Mouse (Mus musculus) granulocyte monocyte progenitor cell, adult 5-6 weeks (primary cell): ENCODE measurements around the gene Uvrag. TPM values are rescaled to one million over a fixed set of nuclear protein-coding genes. Genes with fewer than 3 reads are reported as not detected.

ENCODE experiments used
- ATAC-seq: replicated peaks from 2 replicates; pipeline ENCODE4 v1.8.0; 2016; ENCODE audit warnings: mild to moderate bottlenecking, moderate TSS enrichment, inconsistent platforms; ENCODE audit not compliant: poor library complexity, severe bottlenecking
- total RNA-seq, 2 experiments: library from RNA; stranded (forward) in 1 of 2; stranded (reverse) in 1 of 2; fragments of 200-712, 200-1000 nt in 1 of 2; fragments of >200 nt in 1 of 2; fragmentation: Nextera tagmentation in 1 of 2; gene quantifications; 2 replicates each; pipeline ENCODE4 v1.2.3; 2014 to 2017

Gene Uvrag
- total RNA-seq, 2 experiments from 2014 or later = 31.0 to 38.7 TPM

DNA sequence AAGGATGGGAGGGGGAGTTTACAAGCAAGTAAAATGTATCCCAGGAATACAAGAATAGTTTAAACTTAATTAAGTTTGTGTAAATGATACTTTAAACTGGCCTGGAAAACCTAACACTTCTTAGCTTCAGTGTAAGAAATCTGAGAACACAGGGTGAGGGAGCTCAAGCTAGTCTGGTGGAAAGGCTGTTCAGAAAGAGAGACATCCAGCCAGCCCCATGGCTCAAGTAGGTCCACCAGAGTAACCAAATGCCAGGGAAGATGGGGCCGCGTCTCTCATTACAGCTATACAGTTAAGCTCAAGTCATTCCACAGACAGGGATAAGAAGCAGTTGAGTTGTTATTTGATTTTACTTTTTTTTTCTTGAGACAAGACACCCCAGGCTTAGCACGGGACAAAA, 107.6 kb downstream of the Uvrag start:
- ATAC-seq = no peak

DNA sequence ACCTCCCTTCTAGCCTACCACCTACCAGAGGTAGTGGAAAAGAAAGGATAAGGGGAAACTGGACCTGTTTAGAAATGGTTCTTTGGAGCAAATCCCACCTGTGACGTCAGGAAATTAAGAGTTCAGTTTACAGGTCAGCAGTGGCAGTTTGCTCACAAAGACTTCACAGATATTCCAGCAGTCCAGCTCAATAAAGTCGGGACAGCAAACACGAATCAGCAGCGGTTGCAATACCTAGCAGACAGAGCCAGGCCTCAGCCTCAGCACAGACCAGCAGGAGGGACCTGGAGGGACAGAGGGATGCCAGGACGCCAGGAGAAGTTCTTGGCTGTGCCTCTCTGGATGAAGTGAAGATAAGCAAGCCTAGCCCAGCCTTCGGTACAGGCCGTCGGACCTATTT, 108.9 kb downstream of the Uvrag start:
- ATAC-seq = no peak

DNA sequence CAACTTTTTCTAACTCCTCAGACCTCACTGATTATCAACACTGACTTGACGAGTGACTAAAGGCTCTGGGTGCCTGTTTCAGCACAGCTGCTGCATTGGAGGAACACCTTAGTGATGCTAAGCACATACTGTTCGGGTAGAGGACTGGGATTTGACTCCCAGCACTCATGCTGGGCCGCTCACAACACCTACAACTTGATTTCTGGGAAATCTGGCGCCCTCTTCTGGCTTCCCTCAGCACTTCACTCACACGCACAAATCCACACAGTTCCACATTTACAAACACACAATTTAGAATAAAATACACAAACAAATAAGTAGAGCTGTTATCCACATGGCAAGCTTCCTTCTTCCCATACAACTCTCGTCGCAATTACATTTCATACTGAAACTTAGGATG, 112.8 kb downstream of the Uvrag start:
- ATAC-seq = 0 out of 2 replicates have a peak, but pooled peaks have one; percentile 20

DNA sequence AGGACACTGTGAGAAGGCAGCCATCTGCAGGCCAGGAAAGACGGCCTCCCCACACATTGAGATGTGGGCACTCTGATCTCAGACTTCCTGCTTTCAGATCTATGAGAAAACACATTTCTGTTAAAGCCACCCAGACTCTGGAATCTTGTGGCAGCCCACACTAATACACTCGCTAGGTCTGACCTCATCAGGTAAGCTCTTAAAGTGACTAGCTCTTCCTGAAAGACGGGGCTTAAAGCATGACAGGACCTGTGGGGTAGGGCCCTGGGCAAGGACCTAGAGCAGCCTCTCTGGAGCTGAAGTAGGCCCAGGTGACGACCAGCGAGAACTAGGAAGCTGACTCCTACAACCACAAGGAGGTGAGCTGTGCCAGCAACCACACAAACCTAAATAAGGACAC, 113.8 kb downstream of the Uvrag start:
- peak; percentile 55 for ATAC-seq

DNA sequence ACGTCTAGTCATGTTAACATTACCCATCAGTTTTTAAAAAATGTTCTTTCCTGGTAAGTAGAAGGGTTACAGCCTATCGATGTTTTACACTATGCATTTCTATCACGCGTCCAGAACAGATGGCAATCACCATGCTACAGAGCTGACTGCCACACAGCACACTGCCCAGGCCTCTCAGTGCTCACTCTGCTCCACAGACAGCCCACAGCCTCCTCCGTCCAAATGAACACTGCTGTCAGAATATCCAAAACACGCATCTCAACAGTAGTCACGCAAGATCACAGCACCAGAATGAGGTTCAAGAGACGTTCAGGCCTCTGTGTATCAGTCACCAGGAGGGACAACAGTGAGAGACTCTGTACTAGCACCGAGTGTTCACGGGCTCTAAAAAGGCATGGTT, 115.0 kb downstream of the Uvrag start:
- ATAC-seq = no peak

DNA sequence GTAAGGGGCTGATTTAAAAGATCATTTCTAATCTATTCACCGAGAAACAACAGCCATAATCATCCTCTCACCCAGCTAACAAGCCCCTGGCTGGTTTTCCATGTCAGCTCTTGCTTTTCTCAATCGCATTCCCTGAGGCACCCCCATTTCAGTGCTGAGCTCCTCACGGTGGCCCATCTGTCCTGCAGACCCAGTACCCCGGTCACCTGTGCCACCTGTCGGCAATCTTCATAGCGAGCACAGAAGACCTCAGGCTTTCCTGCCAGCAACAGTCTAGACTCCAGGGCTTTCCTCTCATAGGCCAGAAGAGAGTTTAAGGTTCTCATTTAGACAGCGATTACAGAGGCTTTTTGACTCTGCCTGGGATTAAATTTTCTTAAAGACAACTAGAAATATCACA, 115.7 kb downstream of the Uvrag start:
- ATAC-seq = no peak

DNA sequence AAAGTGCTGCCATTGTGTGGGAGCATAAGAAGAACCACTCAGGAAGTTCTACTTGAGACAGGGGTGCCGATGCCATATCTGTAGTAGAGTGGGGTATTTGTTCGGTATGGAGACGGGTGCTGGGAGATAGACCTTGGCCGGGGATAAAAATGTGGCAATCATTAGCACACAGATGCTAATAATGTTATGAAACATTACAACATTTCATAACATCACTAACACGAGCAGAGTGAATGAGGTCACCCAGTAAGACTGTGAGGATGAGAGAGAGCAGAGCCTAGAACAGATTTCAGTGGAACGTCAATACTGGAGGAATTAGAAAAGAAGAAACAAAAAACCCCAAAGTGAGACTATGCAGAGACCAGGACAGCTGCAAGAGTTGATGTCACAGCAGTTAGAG, 116.2 kb downstream of the Uvrag start:
- ATAC-seq = peak; percentile 59

DNA sequence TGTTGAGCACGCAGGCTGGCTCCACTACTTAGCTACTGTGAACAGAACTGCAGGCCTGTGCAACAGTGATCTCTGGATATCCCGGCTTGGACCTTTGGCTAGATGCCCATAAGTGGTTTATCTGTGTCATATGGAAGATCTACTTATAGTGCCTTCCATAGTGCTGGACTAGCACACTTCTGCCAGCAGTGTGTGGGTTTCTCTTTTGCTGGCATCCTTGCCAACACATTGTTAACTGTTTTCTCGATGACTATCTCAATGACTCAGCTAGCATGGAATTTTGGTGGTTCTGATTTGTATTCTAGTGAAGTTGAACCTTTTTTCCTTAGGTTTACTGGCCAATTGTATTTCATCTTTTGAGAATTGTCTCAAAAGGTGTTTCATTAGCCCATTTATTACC, 117.0 kb downstream of the Uvrag start:
- ATAC-seq = no peak

DNA sequence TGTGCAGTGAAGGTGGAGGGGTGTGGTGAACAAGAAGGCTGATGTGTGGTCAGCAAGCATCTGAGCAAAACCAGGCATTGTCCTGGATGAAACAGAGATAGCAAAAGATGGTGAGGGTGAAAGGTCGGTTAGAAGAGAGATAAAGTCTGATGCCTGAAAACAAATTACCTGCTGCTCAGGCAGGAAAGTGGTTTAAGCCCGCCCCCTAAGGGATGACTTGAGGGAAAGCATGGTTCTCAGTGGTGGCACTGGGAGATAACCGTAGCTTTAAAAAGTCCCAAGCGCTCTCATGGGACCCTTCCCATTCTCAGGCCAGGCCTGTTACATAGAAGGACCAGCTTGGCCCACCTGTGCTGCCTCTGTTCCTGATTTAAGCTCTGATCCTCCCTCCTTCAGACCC, 119.7 kb downstream of the Uvrag start:
- no peak for ATAC-seq

DNA sequence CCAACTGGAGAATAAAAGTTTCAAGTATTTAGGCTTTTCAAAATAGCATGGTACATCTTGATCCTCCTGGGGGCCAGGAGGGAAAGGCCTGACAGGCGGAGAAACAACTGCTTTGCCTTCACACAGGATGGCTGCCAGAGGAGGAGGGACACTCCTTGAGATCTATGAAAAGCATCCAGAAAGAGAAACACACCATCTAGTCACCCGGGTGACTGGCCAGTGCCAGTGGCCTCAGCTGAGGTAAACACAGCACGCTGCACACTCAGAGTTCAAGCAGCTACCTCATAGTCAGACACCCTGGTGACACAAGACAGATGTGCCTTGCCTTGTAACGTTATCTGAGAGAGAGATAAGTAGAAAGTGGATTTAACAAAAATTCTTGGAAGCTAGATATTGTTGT, 120.6 kb downstream of the Uvrag start:
- ATAC-seq = no peak

DNA sequence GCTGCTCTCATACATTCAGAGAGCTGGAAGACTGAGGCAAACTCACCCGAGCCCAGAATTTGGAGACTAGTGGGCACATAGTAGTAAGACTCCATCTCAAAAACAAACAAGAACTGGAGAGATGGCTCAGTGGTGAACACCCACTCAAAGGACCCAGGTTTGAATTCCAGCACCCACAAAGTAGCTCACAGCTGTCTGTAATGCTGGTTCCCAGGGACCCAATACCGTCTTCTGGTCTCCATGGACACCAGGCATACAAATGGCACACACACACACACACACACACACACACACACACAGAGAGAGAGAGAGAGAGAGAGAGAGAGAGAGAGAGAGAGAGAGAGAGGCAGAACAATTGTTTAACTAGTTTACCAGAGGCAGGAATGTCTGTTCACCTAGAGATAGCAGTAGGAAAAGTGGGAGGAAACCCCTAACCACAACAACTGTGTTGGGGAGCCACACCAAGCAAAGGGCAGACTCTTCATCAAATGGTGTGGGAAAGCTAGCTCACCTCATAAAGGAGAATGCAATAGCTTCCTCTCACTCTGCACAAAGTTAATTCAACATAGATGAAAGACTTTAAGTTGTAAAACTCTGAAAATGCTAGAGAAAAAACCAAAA, 123.6 kb downstream of the Uvrag start:
- no peak for ATAC-seq

DNA sequence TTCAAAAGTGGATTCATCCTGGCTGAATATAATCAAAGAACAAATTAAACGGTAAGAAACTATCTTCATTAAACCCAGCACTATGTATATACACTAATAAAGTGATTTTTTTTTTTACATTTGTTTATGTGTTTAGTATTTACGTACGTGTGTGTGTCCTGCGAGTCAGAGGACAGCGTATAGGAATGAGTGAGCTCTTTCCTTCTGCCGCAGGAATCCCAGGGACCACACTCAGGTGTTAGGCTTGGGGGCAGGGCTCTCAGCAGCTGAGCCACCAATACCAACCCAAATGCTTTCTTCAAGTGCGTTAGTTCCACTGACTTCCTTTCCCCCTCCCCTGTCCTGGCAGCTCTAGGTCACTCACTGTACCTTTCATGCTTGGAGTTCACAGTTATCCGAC, 125.0 kb downstream of the Uvrag start:
- no peak for ATAC-seq

DNA sequence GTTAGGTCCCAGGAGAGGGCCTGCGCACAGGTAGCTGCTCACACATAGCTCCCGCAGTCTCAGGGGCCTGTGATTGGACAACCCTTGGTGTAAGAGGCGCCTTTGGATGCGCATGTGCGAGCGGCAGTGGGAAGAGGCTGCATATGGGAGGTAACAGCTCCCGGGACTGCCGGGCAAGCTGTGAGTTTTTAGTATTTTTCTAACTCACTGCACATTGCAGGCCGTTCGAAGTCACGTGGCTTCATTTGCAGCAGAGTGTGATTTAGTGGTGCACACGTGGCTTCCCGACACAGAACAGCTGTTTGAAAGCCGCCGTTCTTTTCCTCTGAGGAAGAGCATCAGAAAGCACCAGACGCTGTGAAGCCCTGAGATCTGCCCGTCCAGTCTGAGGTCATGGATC, 125.5 kb downstream of the Uvrag start:
- ATAC-seq = no peak

DNA sequence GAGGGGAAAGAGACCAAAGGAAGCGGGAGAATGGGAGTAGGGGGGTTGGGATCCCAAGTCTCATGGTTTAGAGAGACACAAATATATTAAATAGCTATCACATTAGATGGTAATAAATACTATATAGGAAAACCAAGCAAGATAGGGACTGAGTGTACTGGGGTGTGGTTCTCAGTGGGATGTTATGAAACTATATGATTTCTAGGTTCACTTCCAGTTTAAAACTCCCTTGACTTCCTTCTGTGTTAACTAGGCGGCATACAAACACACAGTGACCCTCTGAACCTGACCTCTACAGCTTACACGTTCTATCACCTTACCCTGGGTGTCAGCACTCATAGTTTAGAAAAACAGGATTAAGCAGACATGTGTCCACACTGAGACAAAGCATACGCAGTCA, 126.3 kb downstream of the Uvrag start:
- ATAC-seq = no peak

DNA sequence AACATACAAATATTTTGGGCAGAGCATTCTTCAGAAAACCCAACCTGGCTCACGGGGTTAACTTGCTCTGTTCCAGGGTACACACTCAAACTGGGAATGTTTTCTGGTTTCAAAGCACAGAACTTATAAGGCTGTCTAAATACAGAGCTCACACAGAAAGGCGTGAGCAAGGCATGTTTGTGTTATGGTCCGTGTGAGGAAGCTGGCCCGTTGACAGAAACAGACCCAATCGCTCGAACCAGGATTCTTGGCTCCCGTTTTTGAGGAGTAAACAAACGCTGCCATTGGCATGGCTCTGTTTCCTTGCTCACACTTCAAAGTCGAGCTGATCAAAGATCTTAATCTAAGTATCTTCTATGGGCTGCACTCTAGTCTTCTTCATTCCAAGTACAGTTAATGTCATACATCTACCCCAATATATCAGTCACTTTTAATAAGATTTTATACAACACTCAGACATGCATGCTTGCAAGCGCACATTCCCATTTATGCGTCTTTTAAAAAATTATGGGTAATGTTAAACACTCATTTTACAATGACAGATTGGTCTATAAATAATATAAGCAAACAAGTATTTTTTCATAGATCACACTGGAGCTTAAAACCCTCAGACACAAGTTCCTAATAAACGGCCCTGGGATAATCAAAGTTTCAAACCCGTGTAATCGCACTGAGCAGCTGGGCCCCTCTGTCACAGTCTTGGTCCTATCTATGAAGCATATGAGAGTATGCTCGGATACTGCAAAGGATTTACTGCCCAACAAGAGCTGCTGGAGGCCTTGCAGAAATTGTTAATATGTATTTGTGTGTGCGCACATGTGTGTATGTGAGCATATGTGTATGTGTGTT, 133.2 kb downstream of the Uvrag start:
- ATAC-seq = no peak

DNA sequence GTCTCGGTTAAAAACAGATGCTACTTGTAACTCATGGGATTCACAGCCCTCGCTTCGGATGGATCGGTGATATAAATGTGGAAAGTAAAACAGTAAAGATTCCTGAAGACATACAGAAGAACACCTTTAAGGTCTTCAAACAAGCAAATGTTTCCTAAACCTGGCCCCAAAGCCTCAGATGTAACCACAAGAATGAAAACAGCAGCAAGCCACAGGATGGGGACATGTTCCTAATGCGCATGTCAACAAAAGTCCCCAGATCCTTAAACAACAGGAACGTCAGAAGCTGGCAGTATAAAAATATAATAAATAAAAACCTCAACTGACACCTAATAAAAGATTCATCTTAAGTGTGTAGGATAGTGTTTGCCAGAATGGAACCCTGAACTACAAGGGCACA, 137.7 kb downstream of the Uvrag start:
- ATAC-seq = no peak

DNA sequence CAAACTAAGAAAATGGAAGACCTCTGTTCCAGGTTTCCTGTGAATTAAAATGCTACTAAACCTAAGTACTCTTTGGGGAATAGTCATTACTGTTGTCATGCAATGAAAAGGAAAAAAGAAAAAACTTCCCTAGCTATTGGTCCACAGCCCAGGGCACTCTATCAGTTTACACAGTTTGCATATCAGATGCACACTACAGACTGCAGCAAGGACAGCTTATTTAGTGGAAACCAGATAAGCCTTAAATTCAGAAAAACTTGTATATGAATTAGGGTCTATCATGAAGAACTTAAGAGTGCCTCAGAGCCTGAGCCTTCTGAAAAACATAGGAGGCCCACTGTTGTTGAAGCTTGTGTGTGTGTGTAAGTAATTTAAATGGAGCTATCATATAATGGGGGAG, 142.2 kb downstream of the Uvrag start:
- no peak for ATAC-seq

DNA sequence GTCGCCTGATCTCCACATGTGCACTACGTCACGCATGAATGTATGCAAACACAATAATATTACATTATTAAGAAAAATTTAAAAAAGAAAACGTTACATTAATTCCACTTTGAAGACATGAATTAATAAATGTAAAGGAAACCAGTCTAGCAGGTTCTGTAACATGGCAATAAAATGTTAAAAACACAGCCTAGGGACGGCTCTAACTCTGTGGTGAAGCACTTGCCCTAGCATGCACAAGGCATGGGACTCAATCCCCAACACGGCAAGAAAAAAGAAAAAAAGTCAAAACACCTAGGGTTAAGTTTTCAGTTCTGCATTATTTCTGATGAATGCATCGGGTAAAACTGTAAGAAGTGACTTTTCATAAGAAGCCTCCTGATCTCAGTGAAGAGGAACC, 143.2 kb downstream of the Uvrag start:
- ATAC-seq = no peak

DNA sequence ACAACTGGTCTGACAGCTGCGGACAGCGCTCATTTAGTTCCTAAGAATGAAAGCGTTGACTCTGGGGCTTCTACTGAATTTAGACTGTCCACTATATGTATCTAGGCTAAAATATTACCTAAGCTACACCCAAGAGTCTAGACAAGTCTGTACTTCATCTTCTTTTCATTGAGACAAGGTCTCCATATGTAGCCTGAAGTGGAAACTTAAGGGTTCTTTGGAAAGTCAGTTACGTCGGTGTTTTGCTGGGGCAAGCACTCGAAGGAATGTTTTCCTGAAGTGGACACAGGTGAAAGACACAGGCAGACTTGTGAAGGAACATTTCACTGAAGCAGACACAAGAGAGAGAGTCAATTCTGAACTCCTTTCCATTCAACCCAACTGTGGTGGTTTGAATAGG, 144.2 kb downstream of the Uvrag start:
- ATAC-seq = no peak

DNA sequence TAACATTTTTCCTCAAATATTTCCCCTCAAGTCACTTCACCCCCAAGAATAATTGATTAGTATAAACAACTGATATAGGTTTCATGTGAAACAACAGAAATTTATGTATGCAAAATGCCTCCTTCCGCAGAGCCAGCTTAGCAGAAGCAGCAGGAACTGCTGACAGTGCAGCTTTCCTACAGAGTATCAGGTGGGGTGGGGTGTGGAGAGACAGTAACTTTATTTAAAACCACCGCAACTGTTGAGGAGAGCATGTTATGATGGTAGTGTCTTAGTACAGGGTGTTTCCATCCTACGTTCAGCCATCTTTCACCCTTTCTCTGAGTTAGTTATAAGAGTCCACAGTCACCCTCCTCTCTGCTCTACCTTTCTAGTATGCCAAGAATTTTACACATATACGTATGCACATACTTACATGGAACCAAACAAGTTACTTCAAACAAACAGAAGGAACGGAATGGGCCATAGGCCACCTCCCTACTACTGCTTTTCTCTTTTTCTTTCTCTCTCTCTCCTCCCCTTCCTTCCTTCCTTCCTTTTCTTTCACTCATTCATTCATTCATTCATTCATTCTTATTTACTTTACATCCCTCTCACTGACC, 145.7 kb downstream of the Uvrag start:
- ATAC-seq = no peak

DNA sequence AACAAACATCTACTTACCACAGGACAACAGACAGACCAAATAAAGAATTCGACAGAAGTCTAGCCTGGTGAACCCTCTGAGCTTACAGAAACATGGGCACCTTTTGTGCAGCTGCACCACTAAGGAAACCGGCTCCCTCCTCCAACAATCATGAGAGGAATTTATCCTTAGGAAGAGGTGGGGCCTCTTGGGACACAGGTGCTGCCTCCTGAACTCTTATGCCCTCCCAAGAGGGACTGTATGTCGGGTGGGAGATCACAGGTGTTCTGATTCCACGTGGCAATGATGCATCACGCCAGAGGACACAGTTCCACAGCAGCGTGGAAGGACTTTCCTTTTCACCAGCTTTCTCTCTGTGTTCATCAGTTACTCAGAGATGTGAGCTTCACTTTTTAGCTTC, 146.8 kb downstream of the Uvrag start:
- ATAC-seq = no peak

DNA sequence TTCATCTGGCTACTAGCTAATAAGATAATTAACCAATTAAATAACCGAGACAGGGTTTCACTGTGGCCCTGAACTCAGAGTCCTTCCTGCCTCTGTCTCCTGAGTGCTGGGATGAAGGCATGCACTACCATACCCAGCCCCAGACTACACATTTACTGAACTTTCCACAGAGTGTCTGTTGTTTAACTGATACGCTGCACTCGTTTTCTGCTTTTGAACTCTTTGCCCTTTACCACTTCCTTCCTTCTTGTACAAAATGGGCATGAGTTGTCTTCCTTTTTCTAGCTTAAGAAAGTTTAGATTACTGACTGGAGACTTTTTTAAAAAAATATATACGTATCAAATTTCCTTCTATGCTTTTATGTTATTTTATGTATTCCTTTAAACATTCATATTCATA, 147.5 kb downstream of the Uvrag start:
- ATAC-seq = peak; percentile 58
